Mouse (Mus musculus): ENCODE data around the gene Olfr1467. TPM values are rescaled to one million over a fixed set of nuclear protein-coding genes. Genes with fewer than 3 reads are reported as not detected.

Olfr1467 gene
- polyA plus RNA-seq (2014; fragmentation: Nextera tagmentation; extraction: Ambion mirVana) = not detected in 2 replicates

- Histone ChIP-seq H3K36me3 (ENCODE audit: control insufficient read depth, insufficient read depth, low read length) (no peaks in the 10 kb centered on the region), H3K9ac (ENCODE audit: low read length) (no peak within 1 kb of the TSS), H3K27ac (ENCODE audit: low read depth) (no peak within 1 kb of the TSS), H3K4me2 (ENCODE audit: low read length) (no peak within 1 kb of the TSS), H3K9me3 (ENCODE audit: control insufficient read depth, low read length) (no peaks in the 10 kb centered on the region), H3K4me1 (replicated peaks; ENCODE audit: control insufficient read depth, insufficient read depth, low read length) (no peaks in the 10 kb centered on the region), H3K4me3 (ENCODE audit: low read depth, low read length) (no peak within 1 kb of the TSS), H3K27me3 (replicated peaks; ENCODE audit: control insufficient read depth, insufficient read depth, low read length) (no peaks in the 10 kb centered on the region)
- ATAC-seq (replicated peaks; ENCODE audit: low FRiP score, low TSS enrichment, low read depth) = no peak
- WGBS = 78% methylated on average over 2 of the region's 2 CpGs
- DNase-seq (ENCODE audit: low spot score) = no peak
These were observed at the start of gene Olfr1467 for GRCm38 (mm10) chr19:13361936-13362335. TSS of gene Olfr1467 (plus strand) at chr19:13362236.

GRCm38 (mm10) chr19:13315441-13315840 lies 46.6 kb upstream of the Olfr1467 start, which contains the start of gene Olfr1465:
TSS of gene Olfr1465 (minus strand) at chr19:13315541.
- H3K27me3 ChIP-seq (replicated peaks; ENCODE audit: control insufficient read depth, insufficient read depth, low read length) = no peaks in the 10 kb centered on the region
- no peak within 1 kb of the TSS for H3K9ac ChIP-seq (ENCODE audit: low read length)
- H3K27ac ChIP-seq (ENCODE audit: low read depth) = no peak within 1 kb of the TSS
- no peak within 1 kb of the TSS for H3K4me2 ChIP-seq (ENCODE audit: low read length)
- H3K9me3 ChIP-seq (ENCODE audit: control insufficient read depth, low read length) = no peaks in the 10 kb centered on the region
- no peaks in the 10 kb centered on the region for H3K36me3 ChIP-seq (ENCODE audit: control insufficient read depth, insufficient read depth, low read length)
- H3K4me1 ChIP-seq (replicated peaks; ENCODE audit: control insufficient read depth, insufficient read depth, low read length) = no peaks in the 10 kb centered on the region
- H3K4me3 ChIP-seq (ENCODE audit: low read depth, low read length) = no peak within 1 kb of the TSS
- ATAC-seq (replicated peaks; ENCODE audit: low FRiP score, low TSS enrichment, low read depth) (no peak), DNase-seq (ENCODE audit: low spot score) (no peak)

GRCm38 (mm10) chr19:13338562-13338961 lies 23.5 kb upstream of the Olfr1467 start, which contains the start of gene Olfr1466:
TSS of gene Olfr1466 (plus strand) at chr19:13338862.
- H3K4me2 ChIP-seq (ENCODE audit: low read length) = no peak within 1 kb of the TSS
- ATAC-seq (replicated peaks; ENCODE audit: low FRiP score, low TSS enrichment, low read depth) = no peak
- H3K9ac ChIP-seq (ENCODE audit: low read length) = no peak within 1 kb of the TSS
- H3K4me1 ChIP-seq (replicated peaks; ENCODE audit: control insufficient read depth, insufficient read depth, low read length) = no peaks in the 10 kb centered on the region
- no peak for DNase-seq (ENCODE audit: low spot score)
- no peak within 1 kb of the TSS for H3K27ac ChIP-seq (ENCODE audit: low read depth)
- WGBS = 93% methylated on average over 2 of the region's 2 CpGs
- no peaks in the 10 kb centered on the region for H3K27me3 ChIP-seq (replicated peaks; ENCODE audit: control insufficient read depth, insufficient read depth, low read length)
- no peak within 1 kb of the TSS for H3K4me3 ChIP-seq (ENCODE audit: low read depth, low read length)
- no peaks in the 10 kb centered on the region for H3K9me3 ChIP-seq (ENCODE audit: control insufficient read depth, low read length)
- H3K36me3 ChIP-seq (ENCODE audit: control insufficient read depth, insufficient read depth, low read length) = no peaks in the 10 kb centered on the region

- Histone ChIP-seq H3K9me3 (ENCODE audit: control insufficient read depth, low read length) (no peaks in the 10 kb centered on the region), H3K27ac (ENCODE audit: low read depth) (no peak within 1 kb of the TSS), H3K4me2 (ENCODE audit: low read length) (no peak within 1 kb of the TSS), H3K4me1 (replicated peaks; ENCODE audit: control insufficient read depth, insufficient read depth, low read length) (no peaks in the 10 kb centered on the region), H3K27me3 (replicated peaks; ENCODE audit: control insufficient read depth, insufficient read depth, low read length) (no peaks in the 10 kb centered on the region), H3K36me3 (ENCODE audit: control insufficient read depth, insufficient read depth, low read length) (no peaks in the 10 kb centered on the region), H3K4me3 (ENCODE audit: low read depth, low read length) (no peak within 1 kb of the TSS), H3K9ac (ENCODE audit: low read length) (no peak within 1 kb of the TSS)
- 86% methylated on average over 2 of the region's 2 CpGs for WGBS
- no peak for ATAC-seq (replicated peaks; ENCODE audit: low FRiP score, low TSS enrichment, low read depth)
- no peak for DNase-seq (ENCODE audit: low spot score)
These were observed 45.5 kb downstream of the Olfr1467 start, which contains the start of gene Olfr1469 for GRCm38 (mm10) chr19:13407549-13407948. TSS of gene Olfr1469 (plus strand) at chr19:13407849.

Other genes starting within 250 kb of the Olfr1467 start
- 0.03 TPM in 1 of 2 replicates, not detected in the other for gene Olfr1459, start 212.7 kb upstream of the Olfr1467 start, polyA plus RNA-seq (2014; fragmentation: Nextera tagmentation; extraction: Ambion mirVana)
- not detected in 2 replicates for gene Olfr1461, start 199.2 kb upstream of the Olfr1467 start, polyA plus RNA-seq (2014; fragmentation: Nextera tagmentation; extraction: Ambion mirVana)
- not detected in 2 replicates for gene Olfr1462, start 176.5 kb upstream of the Olfr1467 start, polyA plus RNA-seq (2014; fragmentation: Nextera tagmentation; extraction: Ambion mirVana)
- not detected in 2 replicates for gene Olfr1463, start 130.9 kb upstream of the Olfr1467 start, polyA plus RNA-seq (2014; fragmentation: Nextera tagmentation; extraction: Ambion mirVana)
- gene Olfr1465, start 46.7 kb upstream of the Olfr1467 start, polyA plus RNA-seq (2014; fragmentation: Nextera tagmentation; extraction: Ambion mirVana) = not detected in 2 replicates
- gene Olfr1466, start 23.4 kb upstream of the Olfr1467 start, polyA plus RNA-seq (2014; fragmentation: Nextera tagmentation; extraction: Ambion mirVana) = not detected in 2 replicates
- gene Olfr1469, start 45.6 kb downstream of the Olfr1467 start, polyA plus RNA-seq (2014; fragmentation: Nextera tagmentation; extraction: Ambion mirVana) = not detected in 2 replicates
- gene Olfr1471, start 81.2 kb downstream of the Olfr1467 start, polyA plus RNA-seq (2014; fragmentation: Nextera tagmentation; extraction: Ambion mirVana) = not detected in 2 replicates
- gene Olfr1472, start 93.8 kb downstream of the Olfr1467 start, polyA plus RNA-seq (2014; fragmentation: Nextera tagmentation; extraction: Ambion mirVana) = not detected in 2 replicates
- gene Olfr1474, start 107.3 kb downstream of the Olfr1467 start, polyA plus RNA-seq (2014; fragmentation: Nextera tagmentation; extraction: Ambion mirVana) = not detected in 2 replicates
- not detected in 2 replicates for gene Olfr1475, start 118.0 kb downstream of the Olfr1467 start, polyA plus RNA-seq (2014; fragmentation: Nextera tagmentation; extraction: Ambion mirVana)
- not detected in 2 replicates for gene Olfr1477, start 138.3 kb downstream of the Olfr1467 start, polyA plus RNA-seq (2014; fragmentation: Nextera tagmentation; extraction: Ambion mirVana)
- gene Olfr1480, start 165.7 kb downstream of the Olfr1467 start, polyA plus RNA-seq (2014; fragmentation: Nextera tagmentation; extraction: Ambion mirVana) = not detected in 2 replicates
- gene Olfr1484, start 221.3 kb downstream of the Olfr1467 start, polyA plus RNA-seq (2014; fragmentation: Nextera tagmentation; extraction: Ambion mirVana) = not detected in 2 replicates

Data from intestine, embryonic 14.5 days (tissue).